Mouse (Mus musculus) kidney, postnatal 36 days (tissue): ENCODE results near the gene Ubqln5.

ENCODE experiments used
- DNase-seq, 2 experiments: peaks; one replicate each; pipeline ENCODE4 v3.0.0; 2021 to 2022; ENCODE audit warnings: mixed read lengths in 2 of 2

Gene Ubqln5

GRCm38 (mm10) chr7:104129726-104130125, at the start of gene Ubqln5:
Gene Ubqln5, minus strand, starts transcription at chr7:104129826.
- DNase-seq: no peak

- DNase-seq: no peak
Observed at GRCm38 (mm10) chr7:104179074-104179473, 49.4 kb upstream of the Ubqln5 start.

- DNase-seq: no peak
Observed at GRCm38 (mm10) chr7:104178422-104179054, 48.9 kb upstream of the Ubqln5 start.

GRCm38 (mm10) chr7:104175085-104175484, 45.5 kb upstream of the Ubqln5 start:
- DNase-seq: no peak

- no peak for DNase-seq
Observed at GRCm38 (mm10) chr7:104169634-104170204, 40.1 kb upstream of the Ubqln5 start.

- DNase-seq: no peak
Observed at GRCm38 (mm10) chr7:104167105-104167504, 37.5 kb upstream of the Ubqln5 start.

GRCm38 (mm10) chr7:104150456-104150855, 20.8 kb upstream of the Ubqln5 start, which contains the start of gene Ubqlnl:
Gene Ubqlnl, minus strand, starts transcription at chr7:104150556.
- DNase-seq: no peak

- no peak for DNase-seq
Observed at GRCm38 (mm10) chr7:104143179-104143578, 13.6 kb upstream of the Ubqln5 start, which contains the start of gene Ubqln3. Gene Ubqln3, minus strand, starts transcription at chr7:104143279.

- no peak for DNase-seq
Observed at GRCm38 (mm10) chr7:104137305-104137704, 7.7 kb upstream of the Ubqln5 start, which contains the start of gene Olfr643. Gene Olfr643, minus strand, starts transcription at chr7:104137405.

- DNase-seq: no peak
Observed at GRCm38 (mm10) chr7:104104757-104104972, 25.0 kb downstream of the Ubqln5 start, which contains the start of gene Olfr646. Gene Olfr646, plus strand, starts transcription at chr7:104104873.

- DNase-seq: no peak
Observed at GRCm38 (mm10) chr7:104103913-104104756, 25.5 kb downstream of the Ubqln5 start.

GRCm38 (mm10) chr7:104085365-104085764, 44.3 kb downstream of the Ubqln5 start, which contains the start of gene Olfr645:
Gene Olfr645, minus strand, starts transcription at chr7:104085465.
- no peak for DNase-seq
